In genomic region chr1:189007239-189007979, GRCm38 (mm10) we compare ENCODE assay signal across 8 mouse cellular contexts. TPM values are rescaled to one million over a fixed set of nuclear protein-coding genes. Genes with fewer than 3 reads are reported as not detected.
DNase-seq lines count a peak whose midpoint lies in the region; ATAC-seq lines count a peak whose summit lies in the region.

Kctd3 (minus strand) TSS chr1:189007841.

- peak; percentile 90 for ATAC-seq in hindbrain, embryonic 16.5 days

- peak within 1 kb of the TSS; percentile 83 for H3K9ac ChIP-seq in hindbrain, embryonic 16.5 days (ENCODE audit: low read depth, low read length)

- H3K4me3 ChIP-seq in hindbrain, embryonic 16.5 days (ENCODE audit: low read length): peak within 1 kb of the TSS; percentile 93
- peak within 1 kb of the TSS; percentile 60 for H3K4me3 ChIP-seq in macrophage (ENCODE audit: inconsistent target)

- peaks cover 21% of the 10 kb centered on the region for H3K4me1 ChIP-seq in hindbrain, embryonic 16.5 days (ENCODE audit: control insufficient read depth, insufficient read depth, low read depth, low read length)

- under 1% methylated on average over 73 of the region's 74 CpGs for WGBS in hindbrain, embryonic 16.5 days
- WGBS in macrophage (ENCODE audit: missing documents): under 1% methylated on average over 68 of the region's 74 CpGs

- H3K36me3 ChIP-seq in hindbrain, embryonic 16.5 days (ENCODE audit: control insufficient read depth, insufficient read depth, low read length): no peaks in the 10 kb centered on the region
- no peaks in the 10 kb centered on the region for H3K36me3 ChIP-seq in macrophage (ENCODE audit: inconsistent target)

- peaks cover 2% of the 10 kb centered on the region for H3K27me3 ChIP-seq in hindbrain, embryonic 16.5 days (replicated peaks; ENCODE audit: control insufficient read depth, insufficient read depth, low read length)

- peak within 1 kb of the TSS; percentile 72 for H3K4me2 ChIP-seq in hindbrain, embryonic 16.5 days (ENCODE audit: low read length)

- peaks cover 49% of the 10 kb centered on the region for H3K79me2 ChIP-seq in macrophage (ENCODE audit: inconsistent target)

- DNase-seq in WW6 (ENCODE audit: low read depth, low spot score): peak; percentile 80
- DNase-seq in cerebellum, postnatal 4 days (ENCODE audit: low spot score in 2 of 2): peak; percentile 99
- peak; percentile 96 for DNase-seq in gastrocnemius, adult 18-20 months (ENCODE audit: low spot score)
- DNase-seq in left cerebral cortex, adult 18-20 months (ENCODE audit: low spot score in 2 of 2): peak; percentile 98 to 100
- DNase-seq in right cerebral cortex, adult 18-20 months: peak; percentile 96
- peak; percentile 98 for DNase-seq in urinary bladder, postnatal 10 days (ENCODE audit: low spot score)

- H3K9me3 ChIP-seq in hindbrain, embryonic 16.5 days (ENCODE audit: control insufficient read depth, low read length): no peaks in the 10 kb centered on the region

- peak within 1 kb of the TSS; percentile 62 for H3K27ac ChIP-seq in hindbrain, embryonic 16.5 days (ENCODE audit: low read depth, low read length)
- H3K27ac ChIP-seq in macrophage: no peak within 1 kb of the TSS

RNA-seq across cellular contexts. Expression of gene Kctd3, which starts in this region (rescaled TPM):
- 10 to 100 TPM; 13.1 to 13.4 TPM for total RNA-seq in gastrocnemius, adult 18-20 months (2021)
- polyA plus RNA-seq in hindbrain, embryonic 16.5 days (2015; fragmentation: Nextera tagmentation; extraction: Ambion mirVana): 45.8 and 50.5 TPM in 2 replicates
- total RNA-seq in left cerebral cortex, adult 18-20 months (2021): 10 to 100 TPM; 75.5 to 79.8 TPM
- 10 to 100 TPM; 14.8 to 77.1 (median 51.3) TPM for total RNA-seq in macrophage (2018; cell fraction: chromatin; rRNA removed)
- total RNA-seq in macrophage (2018; cell fraction: cytosol; rRNA removed): 10 to 100 TPM in 5 of 26 experiments, 1 to 10 TPM in 21; 6.4 to 11.7 (median 8.3) TPM
- 10 to 100 TPM; 13.0 to 49.4 (median 25.3) TPM for total RNA-seq in macrophage (2018; cell fraction: nucleus; rRNA removed)
- polyA plus RNA-seq in macrophage (2018): 6.9 to 8.8 TPM (median 8.8 TPM) in 3 replicates

Comparison
In these comparisons a context has a peak if more than half of its experiments do, and no peak if none do; other contexts are left out.
1. RNA of gene Kctd3 (total RNA-seq): 75.5 to 79.8 TPM in left cerebral cortex, adult 18-20 months; 13.1 to 13.4 TPM in gastrocnemius, adult 18-20 months; every median in the first group is over 4 times any median in the second.
2. Peak in every context shown above with its lines, with median percentiles within 50 percentile points of each other: DNase-seq.